Mouse (Mus musculus): Measurements from ENCODE around the gene Camsap1. TPM values are rescaled to one million over a fixed set of nuclear protein-coding genes. Genes with fewer than 3 reads are reported as not detected.

The Camsap1 gene
- total RNA-seq, 2 experiments from 2014 or later: 120 to 125 TPM

GRCm38 (mm10) chr2:25982052-25982425, 1.0 kb downstream of the Camsap1 start:
- DNase-seq (ENCODE audit: low spot score in 2 of 2): peak in 1 of 2 experiments; percentile 26

GRCm38 (mm10) chr2:25978997-25979396, 4.1 kb downstream of the Camsap1 start:
- DNase-seq (ENCODE audit: low spot score in 2 of 2): no peak

- no peak for DNase-seq (ENCODE audit: low spot score in 2 of 2)
These were observed 5.4 kb downstream of the Camsap1 start for GRCm38 (mm10) chr2:25977587-25978239.

GRCm38 (mm10) chr2:25975141-25975770, 7.8 kb downstream of the Camsap1 start:
- DNase-seq (ENCODE audit: low spot score in 2 of 2): no peak

- DNase-seq (ENCODE audit: low spot score in 2 of 2): peak in 1 of 2 experiments; percentile 59
These were observed 12.7 kb downstream of the Camsap1 start for GRCm38 (mm10) chr2:25970426-25970825.

- DNase-seq (ENCODE audit: low spot score in 2 of 2): no peak
These were observed 13.8 kb downstream of the Camsap1 start for GRCm38 (mm10) chr2:25969319-25969718.

- no peak for DNase-seq (ENCODE audit: low spot score in 2 of 2)
These were observed 33.8 kb downstream of the Camsap1 start for GRCm38 (mm10) chr2:25949291-25949690.

GRCm38 (mm10) chr2:25947950-25948349, 35.1 kb downstream of the Camsap1 start:
- no peak for DNase-seq (ENCODE audit: low spot score in 2 of 2)

- DNase-seq (ENCODE audit: low spot score in 2 of 2): no peak
These were observed 39.3 kb downstream of the Camsap1 start for GRCm38 (mm10) chr2:25943822-25944221.

GRCm38 (mm10) chr2:25940503-25940902, 42.6 kb downstream of the Camsap1 start:
- no peak for DNase-seq (ENCODE audit: low spot score in 2 of 2)

GRCm38 (mm10) chr2:25931249-25931859, 51.7 kb downstream of the Camsap1 start:
- DNase-seq (ENCODE audit: low spot score in 2 of 2): no peak

- DNase-seq (ENCODE audit: low spot score in 2 of 2): no peak
These were observed 55.3 kb downstream of the Camsap1 start for GRCm38 (mm10) chr2:25927821-25928220.

- no peak for DNase-seq (ENCODE audit: low spot score in 2 of 2)
These were observed 58.1 kb downstream of the Camsap1 start for GRCm38 (mm10) chr2:25924934-25925333.

- no peak for DNase-seq (ENCODE audit: low spot score in 2 of 2)
These were observed 59.3 kb downstream of the Camsap1 start for GRCm38 (mm10) chr2:25923799-25924198.

GRCm38 (mm10) chr2:25919972-25920371, 63.1 kb downstream of the Camsap1 start:
- no peak for DNase-seq (ENCODE audit: low spot score in 2 of 2)

GRCm38 (mm10) chr2:25918408-25918807, 64.7 kb downstream of the Camsap1 start:
- DNase-seq (ENCODE audit: low spot score in 2 of 2): no peak

- DNase-seq (ENCODE audit: low spot score in 2 of 2): no peak
These were observed 68.3 kb downstream of the Camsap1 start for GRCm38 (mm10) chr2:25914821-25915220.

- DNase-seq (ENCODE audit: low spot score in 2 of 2): no peak
These were observed 68.9 kb downstream of the Camsap1 start for GRCm38 (mm10) chr2:25914201-25914600.

GRCm38 (mm10) chr2:25913247-25913646, 69.8 kb downstream of the Camsap1 start:
- peak; percentile 37 to 43 for DNase-seq (ENCODE audit: low spot score in 2 of 2)

- no peak for DNase-seq (ENCODE audit: low spot score in 2 of 2)
These were observed 73.2 kb downstream of the Camsap1 start for GRCm38 (mm10) chr2:25909872-25910271.

- no peak for DNase-seq (ENCODE audit: low spot score in 2 of 2)
These were observed 84.1 kb downstream of the Camsap1 start for GRCm38 (mm10) chr2:25898970-25899369.

GRCm38 (mm10) chr2:25892440-25892839, 90.6 kb downstream of the Camsap1 start:
- DNase-seq (ENCODE audit: low spot score in 2 of 2): no peak
